Mouse (Mus musculus) megakaryocyte, embryonic 14.5 days (primary cell): ENCODE measurements around the gene She. TPM values are rescaled to one million over a fixed set of nuclear protein-coding genes. Genes with fewer than 3 reads are reported as not detected.

Experiments
- H3K27me3 ChIP-seq: replicated peaks from 2 replicates; pipeline ENCODE3; 2012; ENCODE audit warnings: inconsistent platforms
- H3K36me3 ChIP-seq: replicated peaks from 2 replicates; pipeline ENCODE3; 2012; ENCODE audit warnings: low read length, inconsistent platforms, mixed read lengths
- H3K4me1 ChIP-seq: 2 replicates; pipeline ENCODE4 v1.6.1; 2012; ENCODE audit warnings: inconsistent platforms
- H3K4me3 ChIP-seq: replicated peaks from 2 replicates; pipeline ENCODE3; 2012; ENCODE audit warnings: moderate library complexity, mild to moderate bottlenecking, inconsistent platforms
- H3K9me3 ChIP-seq: 2 replicates; pipeline ENCODE4 v1.6.1; 2012; ENCODE audit warnings: inconsistent platforms
- FLI1 ChIP-seq: IDR thresholded peaks from 2 replicates; pipeline ENCODE4 v1.6.1; 2012; ENCODE audit warnings: low read length, inconsistent platforms, mixed read lengths
- GATA1 ChIP-seq: IDR thresholded peaks from 3 replicates; pipeline ENCODE4 v1.6.1; 2012; ENCODE audit warnings: mixed read lengths, low read length, inconsistent platforms, borderline replicate concordance
- polyA plus RNA-seq: library from polyadenylated mRNA; stranded (reverse); fragments of >175 nt; gene quantifications from 2 replicates; pipeline ENCODE4 v1.2.3, GENCODE M21; 2012; ENCODE audit warnings: low replicate concordance; ENCODE audit not compliant: insufficient read depth

The She gene
- polyA plus RNA-seq, 1 experiment: not detected

- peaks cover 30% of the 10 kb centered on the region for H3K4me1 ChIP-seq
- H3K27me3 ChIP-seq: peaks cover 73% of the 10 kb centered on the region
- peak overlapping the region; percentile 33 for H3K4me3 ChIP-seq
- H3K9me3 ChIP-seq: peaks cover 3% of the 10 kb centered on the region; the same call in 1 of the 2 replicates
- no peaks in the 10 kb centered on the region for H3K36me3 ChIP-seq
- no peak for TF ChIP-seq FLI1
- TF ChIP-seq GATA1: no peak
Measured at GRCm38 (mm10) chr3:89835362-89835761, 4.2 kb downstream of the She start.

- no peaks in the 10 kb centered on the region for H3K36me3 ChIP-seq
- H3K4me1 ChIP-seq: peaks cover 19% of the 10 kb centered on the region
- no peak for TF ChIP-seq GATA1
- TF ChIP-seq FLI1: no peak
- H3K27me3 ChIP-seq: peaks cover 26% of the 10 kb centered on the region
- no peak overlapping the region for H3K4me3 ChIP-seq
- peaks cover 6% of the 10 kb centered on the region for H3K9me3 ChIP-seq
Measured at GRCm38 (mm10) chr3:89842258-89842657, 11.1 kb downstream of the She start.

GRCm38 (mm10) chr3:89843148-89843547, 12.0 kb downstream of the She start:
- no peak overlapping the region for H3K4me3 ChIP-seq
- peaks cover 28% of the 10 kb centered on the region for H3K4me1 ChIP-seq
- TF ChIP-seq FLI1 (no peak), GATA1 (no peak)
- H3K9me3 ChIP-seq: peaks cover 6% of the 10 kb centered on the region
- no peaks in the 10 kb centered on the region for H3K36me3 ChIP-seq
- H3K27me3 ChIP-seq: peaks cover 20% of the 10 kb centered on the region

- H3K36me3 ChIP-seq: no peaks in the 10 kb centered on the region
- TF ChIP-seq FLI1 (no peak), GATA1 (no peak)
- H3K4me1 ChIP-seq: peaks cover 38% of the 10 kb centered on the region
- H3K9me3 ChIP-seq: peaks cover 6% of the 10 kb centered on the region
- H3K4me3 ChIP-seq: no peak overlapping the region
- peaks cover 12% of the 10 kb centered on the region for H3K27me3 ChIP-seq
Measured at GRCm38 (mm10) chr3:89845814-89846213, 14.6 kb downstream of the She start.

- TF ChIP-seq GATA1: no peak
- TF ChIP-seq FLI1: no peak
- Histone ChIP-seq H3K9me3 (peaks cover 3% of the 10 kb centered on the region), H3K4me3 (no peak overlapping the region), H3K27me3 (peaks cover 15% of the 10 kb centered on the region), H3K4me1 (peaks cover 43% of the 10 kb centered on the region), H3K36me3 (no peaks in the 10 kb centered on the region)
Measured at GRCm38 (mm10) chr3:89847126-89847525, 16.0 kb downstream of the She start.

GRCm38 (mm10) chr3:89847596-89847995, 16.4 kb downstream of the She start:
- TF ChIP-seq FLI1 (no peak), GATA1 (no peak)
- H3K4me1 ChIP-seq: peaks cover 46% of the 10 kb centered on the region
- H3K36me3 ChIP-seq: no peaks in the 10 kb centered on the region
- H3K4me3 ChIP-seq: no peak overlapping the region
- peaks cover 18% of the 10 kb centered on the region for H3K27me3 ChIP-seq
- no peaks in the 10 kb centered on the region for H3K9me3 ChIP-seq

GRCm38 (mm10) chr3:89848083-89848482, 16.9 kb downstream of the She start:
- TF ChIP-seq FLI1 (no peak), GATA1 (no peak)
- Histone ChIP-seq H3K4me3 (no peak overlapping the region), H3K27me3 (peaks cover 18% of the 10 kb centered on the region), H3K9me3 (no peaks in the 10 kb centered on the region), H3K4me1 (peaks cover 43% of the 10 kb centered on the region), H3K36me3 (no peaks in the 10 kb centered on the region)

GRCm38 (mm10) chr3:89853752-89854151, 22.6 kb downstream of the She start:
- Histone ChIP-seq H3K9me3 (peaks cover 7% of the 10 kb centered on the region), H3K4me1 (peaks cover 38% of the 10 kb centered on the region), H3K36me3 (no peaks in the 10 kb centered on the region), H3K4me3 (peak overlapping the region; percentile 54), H3K27me3 (peaks cover 23% of the 10 kb centered on the region)
- TF ChIP-seq GATA1: no peak
- no peak for TF ChIP-seq FLI1

GRCm38 (mm10) chr3:89857353-89857752, 26.2 kb downstream of the She start:
- Histone ChIP-seq H3K4me3 (no peak overlapping the region), H3K27me3 (peaks cover 33% of the 10 kb centered on the region), H3K9me3 (peaks cover 7% of the 10 kb centered on the region), H3K4me1 (peaks cover 47% of the 10 kb centered on the region), H3K36me3 (no peaks in the 10 kb centered on the region)
- no peak for TF ChIP-seq FLI1
- TF ChIP-seq GATA1: no peak

- TF ChIP-seq GATA1 (no peak), FLI1 (no peak)
Measured at GRCm38 (mm10) chr3:89858123-89858522, 27.0 kb downstream of the She start.

GRCm38 (mm10) chr3:89858888-89859287, 27.7 kb downstream of the She start:
- no peaks in the 10 kb centered on the region for H3K36me3 ChIP-seq
- TF ChIP-seq GATA1 (no peak), FLI1 (no peak)
- peaks cover 45% of the 10 kb centered on the region for H3K4me1 ChIP-seq
- peaks cover 7% of the 10 kb centered on the region for H3K9me3 ChIP-seq
- H3K27me3 ChIP-seq: peaks cover 33% of the 10 kb centered on the region
- no peak overlapping the region for H3K4me3 ChIP-seq

More at GRCm38 (mm10) chr3:89858123-89858522, 27.0 kb downstream of the She start:
- Histone ChIP-seq H3K4me1 (peaks cover 45% of the 10 kb centered on the region), H3K4me3 (no peak overlapping the region), H3K27me3 (peaks cover 33% of the 10 kb centered on the region), H3K9me3 (peaks cover 7% of the 10 kb centered on the region), H3K36me3 (no peaks in the 10 kb centered on the region)
